Mouse (Mus musculus) neutrophil, adult 5-6 weeks (primary cell): ENCODE measurements around the gene Umad1. TPM values are rescaled to one million over a fixed set of nuclear protein-coding genes. Genes with fewer than 3 reads are reported as not detected.

Experiments
- ATAC-seq: fragments of 151-379, 151-347 bp; 2 replicates; pipeline ENCODE4 v1.8.0; 2017; ENCODE audit warnings: mild to moderate bottlenecking, moderate TSS enrichment; ENCODE audit not compliant: insufficient number of reproducible peaks, poor library complexity, low FRiP score, severe bottlenecking; ENCODE audit errors: extremely low read depth
- total RNA-seq: library from RNA; stranded (forward); fragments of 200-1000 nt; gene quantifications from 2 replicates; pipeline ENCODE4 v1.2.3, GENCODE M21; 2017

Umad1 gene
- total RNA-seq, 1 experiment from 2014 or later = 11.1 TPM

- no peak for ATAC-seq
Measured at GRCm38 (mm10) chr6:8405844-8406243, 146.8 kb downstream of the Umad1 start.

GRCm38 (mm10) chr6:8408332-8408731 is 149.2 kb downstream of the Umad1 start:
- ATAC-seq = no peak

- ATAC-seq = no peak
Measured at GRCm38 (mm10) chr6:8409865-8410264, 150.8 kb downstream of the Umad1 start.

- no peak for ATAC-seq
Measured at GRCm38 (mm10) chr6:8412845-8413598, 153.9 kb downstream of the Umad1 start.

DNA sequence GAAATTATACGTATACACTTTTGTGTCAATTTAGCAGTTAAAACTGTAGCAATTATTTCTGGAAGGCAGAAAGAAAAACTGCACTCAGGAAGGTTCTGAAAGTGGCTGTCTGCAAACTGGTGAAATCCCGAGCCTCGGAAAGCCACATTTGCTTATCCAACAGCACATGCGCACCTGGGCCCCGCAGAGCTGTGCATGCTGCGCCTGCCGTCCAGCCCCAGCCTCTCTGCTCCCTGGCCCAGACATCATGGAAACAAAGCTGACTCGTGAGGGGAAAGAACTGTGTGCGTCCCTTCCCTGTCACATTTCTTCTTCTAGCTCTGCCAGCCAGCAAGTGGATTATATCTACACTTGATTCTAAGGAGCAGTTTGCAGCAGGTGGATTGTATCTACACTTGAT is 154.9 kb downstream of the Umad1 start:
- ATAC-seq = no peak

- ATAC-seq = no peak
Measured at GRCm38 (mm10) chr6:8415823-8416222, 156.7 kb downstream of the Umad1 start.

- ATAC-seq = no peak
Measured at GRCm38 (mm10) chr6:8416802-8417569, 157.9 kb downstream of the Umad1 start.

DNA sequence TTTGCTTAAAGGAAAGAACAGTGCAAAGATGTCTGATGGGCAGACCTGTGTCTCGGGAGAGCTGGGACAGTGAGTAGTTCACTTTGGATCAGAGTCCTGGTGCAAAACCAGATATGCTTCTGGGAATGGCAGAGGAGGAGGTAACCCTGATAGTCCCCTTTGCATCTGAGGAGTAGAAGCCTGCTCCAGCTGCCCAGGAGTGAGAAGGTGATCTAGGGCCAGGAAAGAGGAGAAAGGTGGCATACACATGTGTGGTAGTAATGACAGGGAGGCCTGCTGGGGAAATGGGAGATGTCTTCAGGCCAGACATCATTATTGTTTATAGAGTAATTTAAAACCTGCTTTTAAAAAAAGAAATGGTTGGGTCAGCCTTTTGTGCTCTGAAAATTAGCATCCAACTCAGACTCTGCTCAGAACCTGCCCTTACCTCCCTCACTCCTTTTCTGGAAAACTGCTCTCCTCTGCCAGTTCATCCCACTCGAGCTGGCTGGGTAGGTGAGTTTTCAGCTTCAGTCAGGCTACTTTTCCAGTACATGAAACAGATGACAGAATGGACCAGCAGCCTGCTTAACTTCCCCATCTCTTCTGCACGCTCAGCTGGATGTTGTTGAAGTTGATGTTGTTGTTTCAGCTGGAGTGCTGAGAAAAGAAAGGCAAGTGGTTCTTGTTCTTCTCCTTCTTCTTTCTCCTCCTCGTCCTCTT is 160.5 kb downstream of the Umad1 start:
- no peak for ATAC-seq

DNA sequence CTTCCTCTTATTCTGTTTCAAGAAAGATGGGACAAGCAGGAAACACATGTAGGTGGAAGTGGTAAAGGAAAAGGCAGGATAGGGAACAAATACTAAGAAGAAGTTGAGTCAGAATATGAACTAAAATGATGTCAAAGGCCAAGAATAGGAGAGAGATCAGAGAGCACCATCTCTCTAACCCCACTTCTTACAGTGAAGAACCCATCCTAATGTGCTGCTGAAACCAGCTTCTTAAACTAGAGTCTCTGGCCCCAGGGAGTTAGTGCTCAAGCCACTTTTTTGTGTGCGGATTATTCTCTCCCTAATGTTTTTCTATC is 161.1 kb downstream of the Umad1 start:
- ATAC-seq = no peak

GRCm38 (mm10) chr6:8421421-8421820 is 162.3 kb downstream of the Umad1 start:
- ATAC-seq = no peak

GRCm38 (mm10) chr6:8421959-8422581 is 163.0 kb downstream of the Umad1 start:
- ATAC-seq = no peak

DNA sequence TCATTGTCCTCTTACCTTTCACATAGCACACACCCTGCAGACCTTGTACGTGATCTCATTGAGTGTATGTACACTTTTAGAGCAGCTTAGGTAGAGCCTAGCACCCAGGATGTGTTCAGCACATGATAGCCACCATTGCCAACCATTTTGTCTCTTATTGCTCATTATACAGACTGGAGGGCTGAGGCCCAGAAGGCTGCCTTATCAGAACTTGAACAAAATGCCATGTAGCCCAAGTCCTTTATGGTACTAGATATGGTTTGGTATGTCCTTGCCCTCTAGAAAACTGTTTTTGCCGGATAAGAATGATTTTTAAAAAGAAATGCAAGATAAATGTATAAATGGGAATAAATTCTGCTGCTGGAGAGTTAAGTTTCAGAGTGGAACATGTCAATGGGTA is 164.1 kb downstream of the Umad1 start:
- no peak for ATAC-seq

GRCm38 (mm10) chr6:8427692-8428091 is 168.6 kb downstream of the Umad1 start:
- ATAC-seq = no peak

DNA sequence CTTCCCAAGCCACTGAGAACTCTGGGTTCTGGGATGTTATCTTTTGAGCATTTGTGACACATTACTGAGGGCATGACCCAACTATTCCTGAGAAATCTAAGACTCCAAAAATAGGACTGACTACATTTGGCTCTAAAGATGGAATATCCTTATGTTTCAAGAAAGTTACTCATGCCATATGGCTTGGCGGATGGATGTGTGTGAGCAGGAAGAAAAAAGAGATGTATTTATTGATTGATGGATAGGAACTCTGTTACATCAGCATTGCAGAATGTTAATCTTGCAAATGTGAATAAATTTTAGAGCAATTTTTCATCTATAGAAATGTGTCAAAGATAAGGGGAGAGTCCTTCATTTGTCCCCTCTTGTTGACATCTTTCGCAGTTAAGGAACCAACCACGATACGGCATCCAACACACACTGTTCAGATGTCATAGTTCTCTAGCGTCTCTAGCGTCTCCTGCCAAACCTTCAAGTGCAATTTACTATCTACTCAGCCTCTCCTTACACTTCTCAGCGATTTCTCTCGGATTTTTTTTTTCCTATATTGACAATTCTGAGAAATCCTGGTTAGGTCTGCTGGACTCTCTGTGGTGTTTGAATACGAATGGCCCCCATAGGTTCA is 171.6 kb downstream of the Umad1 start:
- ATAC-seq = no peak

DNA sequence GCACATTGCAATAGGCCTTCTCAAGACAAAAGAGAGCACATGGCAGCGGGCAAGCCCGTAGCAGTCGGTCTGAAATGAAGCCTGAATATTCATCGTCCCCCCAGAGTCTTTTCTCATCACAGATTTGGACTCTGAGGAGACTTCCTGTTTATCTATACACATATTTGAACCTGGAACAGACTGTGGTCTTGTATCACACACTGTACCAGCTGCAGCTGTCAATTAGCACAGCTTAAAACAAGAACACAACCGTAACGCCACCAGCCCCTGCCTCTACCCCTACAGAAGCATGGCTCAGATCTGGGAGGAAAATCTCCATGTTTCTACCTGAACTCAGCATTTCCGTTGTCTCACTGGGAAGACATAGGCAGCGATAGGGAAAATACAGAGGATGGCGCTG is 174.1 kb downstream of the Umad1 start:
- ATAC-seq = no peak

- no peak for ATAC-seq
Measured at GRCm38 (mm10) chr6:8437937-8438336, 178.8 kb downstream of the Umad1 start.

DNA sequence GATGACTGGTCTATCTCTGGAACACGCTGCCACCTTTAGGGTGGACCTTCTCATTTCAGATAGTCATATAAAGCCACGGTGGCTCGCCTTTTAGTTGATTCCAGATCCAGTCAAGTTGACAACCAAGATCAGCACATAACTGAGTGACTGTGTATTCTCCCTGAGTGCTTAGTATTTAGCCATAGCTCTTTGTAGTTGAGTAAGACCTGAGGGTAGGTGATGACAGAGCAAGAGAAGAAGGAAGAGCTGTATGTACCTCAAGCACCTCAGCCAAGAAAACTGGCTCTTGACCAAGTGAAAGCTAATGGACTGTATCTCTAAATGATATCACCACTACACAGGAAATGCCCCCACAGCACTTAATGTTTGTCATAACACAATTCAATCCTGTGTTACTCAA is 182.7 kb downstream of the Umad1 start:
- ATAC-seq = 0 out of 2 replicates have a peak, but pooled peaks have one; percentile 19

DNA sequence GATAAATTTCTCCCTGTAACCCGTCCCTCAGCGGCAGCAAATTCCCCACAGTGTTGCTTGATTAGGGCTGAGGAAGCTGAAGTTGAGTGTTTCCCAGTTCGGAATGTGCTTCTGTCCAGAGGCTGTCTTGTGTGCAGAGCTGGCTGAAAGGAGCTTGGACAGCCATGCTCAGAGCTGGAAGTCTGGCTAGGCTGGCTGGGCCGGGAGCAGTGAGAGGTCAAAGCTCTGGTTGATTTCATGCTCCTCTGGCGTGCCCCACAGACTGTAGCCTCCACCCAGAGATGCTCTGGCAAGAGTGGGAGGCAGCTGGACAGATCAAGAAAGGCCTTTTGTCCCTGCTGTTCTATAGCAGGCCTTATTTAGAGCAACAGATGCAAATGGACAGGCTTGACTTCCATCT is 187.7 kb downstream of the Umad1 start:
- no peak for ATAC-seq

GRCm38 (mm10) chr6:8455599-8455998 is 196.5 kb downstream of the Umad1 start:
- ATAC-seq = no peak
